Mouse (Mus musculus) thymus, postnatal 25 days (tissue): ENCODE measurements around the gene Rps19.
"Not testable (repeated sequence)": the region's sequence is repeated elsewhere in the genome, so short reads cannot be mapped to it uniquely, and the experiment has no call there.

Experiments used
- DNase-seq: peaks from one replicate; pipeline ENCODE4 v3.0.0; 2022

Gene Rps19

DNA sequence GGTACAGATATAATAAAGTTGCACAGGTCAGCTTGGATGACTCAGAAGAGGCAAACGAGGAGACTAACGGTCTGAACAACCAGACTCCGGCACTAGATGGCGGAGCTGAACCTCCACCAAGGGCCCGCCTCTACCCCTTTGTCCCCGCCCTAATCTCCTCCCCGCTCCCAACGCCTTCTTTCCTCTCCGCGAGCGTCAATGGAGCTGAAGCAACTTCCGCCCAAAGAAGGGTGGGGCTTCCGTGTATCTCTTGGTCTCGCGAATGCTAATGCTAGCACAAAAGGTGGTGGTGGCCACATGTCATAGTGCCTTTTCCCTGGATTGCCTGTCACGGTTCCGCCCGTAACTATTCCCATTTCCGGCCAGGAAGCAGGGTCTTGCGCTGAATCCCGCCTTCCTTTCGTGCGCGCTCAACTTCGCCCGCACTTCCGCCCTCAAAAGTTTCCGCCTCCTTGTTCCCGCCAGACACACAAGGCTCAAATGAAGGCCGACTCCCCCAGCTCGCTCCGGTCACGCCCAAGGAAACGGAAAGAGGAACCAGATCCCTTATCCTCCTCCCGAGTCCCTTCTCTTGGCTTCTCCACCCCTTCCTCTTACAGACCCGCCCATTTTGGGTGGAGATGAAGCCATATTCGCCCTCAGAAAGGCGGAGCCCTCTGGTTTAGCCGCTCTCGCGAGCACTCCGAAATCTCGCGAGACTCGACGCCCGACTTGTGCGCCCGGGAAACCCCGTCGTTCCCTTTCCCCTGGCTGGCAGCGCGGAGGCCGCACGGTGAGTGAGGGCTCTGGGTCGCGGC is at the start of gene Rps19:
Gene Rps19, plus strand, starts transcription at position 476 of the 797 bp plus-strand sequence.
- peak; percentile 96 for DNase-seq

DNA sequence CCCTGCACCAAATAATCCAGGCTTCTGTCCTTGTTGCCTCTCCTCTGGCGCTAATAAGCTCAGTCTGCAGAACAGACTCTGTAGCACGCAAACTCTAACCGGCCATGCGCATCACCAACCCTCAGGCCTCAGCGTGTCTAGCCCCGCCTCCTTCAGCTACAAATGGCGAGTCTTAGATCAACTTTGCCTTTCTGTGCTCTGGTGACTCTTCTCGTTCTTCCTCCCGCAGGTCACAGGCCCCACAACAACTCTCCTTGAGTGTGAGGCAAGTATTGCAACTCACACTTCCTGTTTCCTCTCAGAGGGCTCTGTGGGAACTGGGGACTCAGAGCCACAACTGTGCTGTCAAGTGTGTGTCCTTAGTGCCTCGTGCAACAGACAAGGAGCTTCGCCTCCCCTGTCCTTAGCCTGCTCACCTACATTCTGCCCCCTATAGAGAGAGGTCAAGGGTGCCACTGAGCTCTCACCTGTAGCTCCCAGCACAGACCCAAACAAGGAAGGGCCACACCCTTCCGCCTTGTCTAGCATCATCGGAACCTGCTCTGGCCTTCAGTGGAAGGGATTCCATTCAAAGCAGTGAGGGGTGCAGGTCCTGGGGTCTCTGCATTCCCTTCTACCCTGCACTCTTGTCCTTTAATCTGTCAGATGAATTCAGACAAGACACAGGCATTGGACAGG is 45.3 kb upstream of the Rps19 start:
- peak; percentile 17 for DNase-seq

DNA sequence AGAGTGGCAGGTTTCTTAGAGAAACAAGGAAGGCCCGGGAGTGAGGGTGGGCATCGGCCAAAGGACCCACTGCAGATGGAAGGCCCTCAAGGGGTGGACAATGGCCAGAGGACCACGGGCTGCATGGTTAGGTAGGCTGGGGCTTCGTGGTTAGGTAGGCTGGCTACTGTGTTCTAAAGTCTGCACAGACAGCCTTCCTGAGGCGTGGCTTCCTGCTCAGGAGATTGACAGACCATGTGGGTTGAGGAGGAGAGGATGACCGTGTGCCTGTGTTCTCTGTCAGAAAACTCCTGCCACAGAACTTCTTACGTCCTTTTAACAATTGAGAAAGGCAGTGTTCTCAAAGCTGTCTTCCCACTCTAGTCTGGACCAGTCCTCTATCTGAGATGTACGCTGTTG is 44.8 kb upstream of the Rps19 start:
- DNase-seq, result peak; percentile 24

DNA sequence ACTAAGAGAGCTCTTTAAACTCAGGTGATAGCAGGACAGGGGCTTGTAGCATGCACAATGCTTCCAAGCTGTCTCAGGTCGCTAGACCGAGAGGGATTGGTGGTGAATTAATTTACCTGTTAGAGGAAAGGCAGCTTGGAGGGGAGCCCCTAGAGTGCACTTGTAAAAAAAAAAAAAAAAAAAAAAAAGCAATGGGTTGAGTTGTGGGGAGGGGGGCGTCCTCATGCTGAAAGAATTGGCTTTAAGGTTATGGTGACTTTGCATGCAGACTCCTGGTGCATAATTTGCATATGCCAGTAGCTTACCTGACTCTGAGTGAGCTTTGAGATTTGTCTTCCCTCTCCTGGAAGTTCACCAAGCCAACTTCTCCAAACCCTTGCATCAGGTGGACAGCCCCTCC is 43.8 kb upstream of the Rps19 start:
- no peak for DNase-seq

DNA sequence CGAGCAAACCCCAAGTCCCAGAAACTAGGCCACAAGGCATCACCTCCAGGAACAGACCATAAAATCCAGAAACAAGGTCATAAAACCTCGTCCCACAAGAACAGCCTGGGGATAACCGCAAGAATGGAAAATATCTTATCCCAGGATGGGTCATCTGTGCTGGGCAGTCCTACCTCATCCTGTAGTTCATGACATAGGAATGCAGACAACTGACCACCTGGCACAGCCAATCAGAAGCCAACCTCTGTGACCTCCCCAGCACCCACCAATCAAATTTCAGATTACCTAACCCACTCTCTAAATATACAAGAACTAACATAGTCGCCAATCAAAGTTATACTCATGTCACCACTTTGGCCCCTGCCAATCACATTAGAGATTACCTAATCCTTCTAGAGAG is 43.2 kb upstream of the Rps19 start:
- DNase-seq, result no peak

DNA sequence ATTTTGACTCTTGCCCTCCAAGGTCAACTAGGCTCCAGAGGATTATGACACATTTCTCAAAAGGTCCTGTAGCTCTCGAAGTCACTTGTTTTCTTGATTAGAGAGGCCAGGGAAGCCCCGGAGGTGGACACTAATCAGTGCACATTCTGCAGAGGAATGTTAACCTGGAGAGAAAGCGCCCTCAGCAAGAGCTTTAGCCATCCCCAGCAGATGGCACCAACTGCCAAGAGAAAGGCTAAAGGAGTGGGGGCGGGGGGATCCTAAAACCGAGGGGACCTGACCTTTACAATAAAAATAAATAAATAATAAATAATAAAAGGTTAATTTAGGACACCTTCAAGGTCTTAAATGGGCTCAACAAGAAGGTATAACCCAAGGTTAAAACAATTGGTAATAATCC is 40.0 kb upstream of the Rps19 start:
- no peak for DNase-seq

DNA sequence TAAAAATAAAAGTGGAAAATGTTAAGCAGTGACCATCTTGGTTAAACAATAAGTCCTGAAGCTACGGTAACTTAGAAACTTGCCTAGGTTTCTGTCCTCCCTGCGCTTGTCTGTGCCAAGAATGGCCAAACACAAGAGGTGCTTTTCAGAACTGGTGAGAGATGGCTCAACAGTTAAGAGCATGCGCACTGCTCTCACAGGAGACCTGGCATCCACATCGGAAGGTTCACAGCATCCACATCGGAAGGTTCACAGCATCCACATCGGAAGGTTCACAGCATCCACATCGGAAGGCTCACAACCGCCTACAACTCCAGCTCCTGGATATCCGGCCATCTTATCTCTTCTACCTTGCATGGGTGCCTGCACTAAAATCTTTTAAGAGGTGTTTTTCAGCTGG is 39.0 kb upstream of the Rps19 start:
- no peak for DNase-seq

DNA sequence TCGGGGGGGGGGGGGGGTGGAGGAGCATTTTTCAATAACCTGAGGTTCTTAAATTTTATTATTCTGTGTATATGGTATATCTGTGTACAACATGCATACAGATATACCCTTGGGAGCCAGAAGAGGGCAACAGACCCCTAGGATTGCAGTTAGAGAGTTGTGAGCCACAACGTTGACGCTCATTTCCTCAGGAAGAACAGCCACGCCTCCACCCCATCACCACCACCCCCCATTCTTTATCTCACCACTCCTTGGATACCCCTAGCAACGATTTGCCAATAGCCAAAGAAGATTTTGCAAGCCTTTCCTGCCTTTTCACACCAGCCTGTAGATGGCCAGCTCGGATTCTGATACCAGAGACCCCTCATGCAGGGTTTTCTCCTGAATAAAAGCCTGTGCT is 38.5 kb upstream of the Rps19 start:
- DNase-seq, result no peak

DNA sequence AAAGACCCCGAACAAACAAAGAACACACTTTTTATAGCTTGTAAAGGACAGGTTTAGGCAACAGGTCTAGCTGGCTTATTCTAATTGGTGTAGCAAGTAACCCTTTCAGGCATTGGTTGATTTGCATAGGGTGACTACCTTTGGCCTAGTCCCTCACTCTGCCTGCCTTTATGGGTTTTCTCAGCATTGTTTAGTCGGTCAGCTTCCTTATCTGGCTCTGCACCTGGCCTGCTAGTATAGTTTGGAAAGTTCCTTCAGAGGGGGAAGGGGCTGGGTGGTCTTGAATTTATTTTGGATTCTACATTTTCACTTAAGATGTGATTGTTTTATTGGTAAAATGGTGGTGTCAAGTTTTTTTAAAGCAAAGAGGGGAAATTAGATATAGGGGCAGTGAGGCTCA is 37.6 kb upstream of the Rps19 start:
- not testable (repeated sequence) for DNase-seq

DNA sequence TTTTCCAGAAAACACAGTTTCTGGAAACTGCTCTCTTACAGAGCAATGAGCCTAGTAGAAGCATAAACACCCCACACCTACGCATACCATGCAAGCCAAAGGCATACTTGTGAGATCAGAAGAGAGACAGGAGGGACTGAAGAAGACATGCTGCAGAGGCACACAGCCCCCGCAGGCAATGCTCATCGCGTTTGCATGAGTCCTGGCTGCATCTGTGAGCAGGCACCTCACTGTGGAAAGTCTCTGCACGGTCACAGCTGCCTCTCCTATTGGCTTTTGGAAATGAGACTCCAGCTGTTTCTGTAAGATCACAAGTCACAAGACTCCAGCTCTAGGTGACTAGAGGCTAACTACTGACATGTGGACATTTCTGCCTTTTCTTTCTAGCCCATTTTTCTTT is 34.0 kb upstream of the Rps19 start:
- DNase-seq, result no peak

DNA sequence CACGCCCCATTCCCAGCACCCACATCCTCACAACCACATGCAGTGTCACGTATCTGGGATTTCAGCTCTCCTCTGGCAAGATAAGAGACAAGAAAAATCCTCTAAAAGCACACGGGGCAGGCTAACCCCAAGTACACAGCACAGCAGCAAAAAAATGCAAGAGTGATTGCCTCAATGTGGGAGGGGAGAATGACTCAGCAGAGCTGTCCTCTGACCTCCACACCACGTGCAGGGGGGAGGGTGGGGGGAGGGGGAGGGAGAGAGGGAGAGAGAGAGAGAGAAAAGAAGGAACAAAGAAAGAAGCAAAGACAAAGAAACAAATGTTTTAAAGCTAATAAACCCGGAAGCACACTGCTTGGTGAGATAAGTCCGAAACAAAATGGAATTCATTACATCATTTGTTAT is 33.3 kb upstream of the Rps19 start:
- no peak for DNase-seq

DNA sequence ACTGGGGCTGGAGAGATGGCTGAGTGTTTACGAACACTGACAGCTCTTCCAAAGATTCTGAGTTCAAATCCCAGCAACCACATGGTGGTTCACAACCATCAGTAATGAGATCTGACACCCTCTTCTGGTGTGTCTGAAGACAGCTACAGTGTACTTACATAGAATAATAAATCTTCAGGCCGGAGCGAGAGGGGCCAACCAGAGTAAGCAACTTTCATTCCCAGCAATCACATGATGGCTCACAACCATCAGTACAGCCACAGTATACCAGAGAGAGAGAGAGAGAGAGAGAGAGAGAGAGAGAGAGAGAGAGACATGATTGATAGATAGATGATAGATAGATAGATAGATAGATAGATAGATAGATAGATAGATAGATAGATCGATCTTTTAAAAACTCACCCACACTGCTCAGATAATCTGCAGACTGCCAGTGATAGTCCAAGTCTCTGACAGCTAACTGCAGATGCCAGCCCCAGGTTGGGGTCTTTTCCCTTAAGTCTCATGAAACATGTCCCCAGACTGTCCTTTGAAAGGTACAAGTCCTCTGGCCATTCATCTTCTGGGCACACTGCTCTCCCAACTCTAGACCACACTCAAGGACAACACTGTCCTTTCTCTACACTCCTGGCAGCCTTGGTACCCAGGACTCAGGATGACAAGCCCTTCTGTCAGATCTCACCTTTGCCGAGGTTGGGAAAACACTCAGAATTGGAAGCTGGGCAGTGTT is 32.4 kb upstream of the Rps19 start:
- no peak for DNase-seq

DNA sequence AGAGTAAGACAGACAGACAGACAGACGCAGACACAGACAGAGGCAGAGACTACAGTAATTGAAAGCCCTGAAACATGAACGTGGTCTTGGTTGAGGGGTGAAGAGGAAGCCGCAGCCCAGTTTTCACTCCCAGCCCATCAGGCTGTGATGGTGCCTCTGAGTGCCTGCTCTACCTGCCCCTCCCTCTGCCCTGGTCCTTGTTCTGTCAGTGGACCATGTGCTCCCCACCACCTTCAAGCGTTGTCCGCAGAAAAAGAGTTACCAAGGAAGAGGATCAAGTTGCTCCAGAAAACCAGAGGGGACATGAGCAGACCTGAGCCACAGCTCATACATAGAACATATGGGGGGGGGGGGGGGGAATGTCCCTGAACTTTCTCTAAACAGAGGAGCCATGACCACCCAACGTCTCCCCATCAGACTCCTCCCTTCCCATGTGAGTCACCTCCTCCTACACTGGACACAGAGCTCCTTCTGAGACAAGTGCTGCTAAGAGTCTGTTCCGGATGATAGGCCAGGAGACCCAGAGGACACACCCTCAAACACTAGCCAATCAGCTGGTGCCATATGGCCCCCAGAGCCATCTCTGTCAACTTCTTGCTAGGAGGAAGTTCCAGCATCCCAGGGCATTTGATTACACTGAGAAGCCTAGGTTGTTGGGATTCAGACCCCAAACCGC is 31.5 kb upstream of the Rps19 start:
- no peak for DNase-seq

DNA sequence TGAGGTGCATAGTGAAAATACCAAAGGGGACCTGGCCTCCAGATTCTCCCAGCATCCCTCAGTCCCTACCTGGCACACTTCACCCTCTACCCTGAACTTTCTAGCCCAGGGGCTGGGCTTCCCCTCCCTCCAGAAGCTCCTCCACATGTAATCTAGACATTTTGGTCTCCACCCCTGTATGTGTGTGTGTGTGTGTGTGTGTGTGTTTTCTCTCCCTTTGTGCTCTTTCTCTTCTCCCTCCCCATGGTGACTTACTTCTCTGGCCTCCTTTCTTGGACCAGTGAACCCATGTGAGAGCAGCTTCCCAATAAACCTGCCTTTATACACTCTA is 31.0 kb upstream of the Rps19 start:
- no peak for DNase-seq

DNA sequence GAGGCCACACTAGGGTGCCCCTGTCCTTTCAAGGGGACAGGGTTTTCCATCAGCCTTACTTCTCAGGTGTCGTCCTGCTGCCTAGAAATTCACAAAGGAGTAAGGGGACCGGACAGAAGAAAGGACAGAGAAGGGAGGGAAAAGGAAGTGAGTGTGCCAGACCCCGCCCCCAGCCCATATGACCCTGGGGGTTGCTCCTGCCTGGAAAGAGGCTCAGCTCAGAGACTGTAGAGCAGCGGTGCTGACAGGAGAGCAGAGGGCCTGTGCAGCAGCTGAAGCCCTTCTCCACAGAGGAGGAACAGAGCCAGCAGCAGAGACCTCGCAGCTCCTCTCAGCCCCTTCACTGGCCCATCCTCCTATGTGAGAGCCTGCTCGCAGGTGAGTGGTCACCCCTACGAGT is 30.5 kb upstream of the Rps19 start:
- DNase-seq, result no peak

DNA sequence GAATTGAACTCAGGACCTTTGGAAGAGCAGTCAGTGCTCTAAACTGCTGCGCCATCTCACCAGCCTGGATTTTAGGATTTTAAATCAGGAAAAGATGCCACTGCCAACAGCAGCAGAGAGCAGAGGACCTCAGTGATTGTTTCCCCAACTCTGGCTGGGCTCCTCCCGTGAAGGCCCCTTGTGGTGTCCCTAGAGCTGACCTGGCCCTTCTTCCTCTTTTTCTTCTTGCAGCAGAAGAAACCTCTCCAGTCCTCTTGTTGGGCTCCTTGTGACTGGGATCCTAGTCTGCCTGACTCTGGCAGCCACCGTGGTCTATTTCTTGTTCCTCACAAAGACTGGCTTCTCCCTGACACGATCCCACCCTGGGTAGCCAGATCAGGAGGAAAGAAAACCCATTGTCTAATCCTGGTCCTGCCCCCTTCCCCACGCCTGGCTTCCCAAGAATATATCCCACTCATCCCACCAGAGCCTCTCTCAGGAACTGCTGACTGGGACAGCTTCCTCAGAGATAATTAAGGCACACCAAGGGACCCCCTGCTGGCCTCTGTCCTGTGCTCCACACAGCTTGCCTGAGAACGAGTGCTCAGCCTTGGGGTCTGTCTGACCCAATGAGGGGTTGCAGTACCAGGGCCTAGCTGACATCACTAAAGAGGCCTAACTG is 27.6 kb upstream of the Rps19 start:
- no peak for DNase-seq

DNA sequence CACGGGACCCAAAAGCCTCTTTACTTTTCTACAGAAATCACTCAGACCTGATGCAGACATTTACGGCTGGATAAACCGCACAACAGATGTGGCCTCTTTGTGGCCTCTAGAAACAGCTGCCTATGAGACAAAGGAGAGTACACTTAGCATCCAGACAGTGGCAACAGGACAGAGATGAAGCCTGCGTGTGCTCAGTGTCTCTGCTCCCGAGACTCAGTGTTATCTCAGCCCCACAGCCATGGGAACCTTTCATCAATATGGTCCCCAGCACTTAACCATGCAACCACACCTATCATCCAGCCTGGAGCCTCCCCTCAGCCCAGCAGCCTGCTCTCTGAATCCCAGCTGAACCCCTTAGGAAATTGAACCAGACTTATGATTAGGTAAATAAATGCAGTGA is 24.9 kb upstream of the Rps19 start:
- DNase-seq, result no peak

DNA sequence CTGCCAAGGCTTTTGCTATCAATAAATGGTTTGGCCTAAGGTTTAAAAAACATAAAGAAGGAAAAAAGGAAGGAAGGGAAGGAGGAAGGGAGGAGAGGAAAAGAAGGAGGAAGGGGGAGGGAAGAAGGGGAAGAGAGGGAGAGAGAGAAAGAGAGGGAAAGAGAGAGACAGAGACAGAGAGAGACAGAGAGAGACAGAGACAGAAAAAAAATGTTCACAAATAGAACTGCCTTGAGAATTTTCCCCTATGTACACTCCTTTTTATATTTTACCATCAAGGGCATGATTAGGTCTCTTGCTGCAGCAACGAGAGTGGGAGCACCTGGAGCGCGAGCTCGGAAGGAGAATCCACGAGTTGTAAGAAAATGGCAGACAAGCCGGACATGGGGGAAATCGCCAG is 22.3 kb upstream of the Rps19 start, which contains the start of gene Gm9844:
Gene Gm9844, plus strand, starts transcription at position 301 of the 400 bp plus-strand sequence.
- DNase-seq, result no peak

DNA sequence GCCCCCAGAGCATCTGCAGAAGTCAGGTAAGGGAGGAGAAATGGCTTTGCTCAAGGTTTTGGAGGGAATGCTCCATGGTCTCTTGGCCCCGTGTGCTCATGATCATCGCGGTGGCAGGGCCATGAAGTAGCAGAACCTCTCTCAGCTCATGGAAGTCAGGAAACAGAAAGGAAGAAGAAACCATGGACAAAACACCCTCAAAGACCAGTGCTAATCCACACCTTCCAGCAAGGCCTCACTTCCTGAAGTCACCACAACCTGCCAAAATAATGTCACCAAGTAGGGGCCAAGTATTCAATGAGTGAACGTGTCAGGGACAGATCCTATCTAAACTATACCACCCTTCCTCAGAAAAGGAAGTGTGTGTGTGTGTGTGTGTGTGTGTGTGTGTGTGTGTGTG is 21.3 kb upstream of the Rps19 start:
- no peak for DNase-seq

DNA sequence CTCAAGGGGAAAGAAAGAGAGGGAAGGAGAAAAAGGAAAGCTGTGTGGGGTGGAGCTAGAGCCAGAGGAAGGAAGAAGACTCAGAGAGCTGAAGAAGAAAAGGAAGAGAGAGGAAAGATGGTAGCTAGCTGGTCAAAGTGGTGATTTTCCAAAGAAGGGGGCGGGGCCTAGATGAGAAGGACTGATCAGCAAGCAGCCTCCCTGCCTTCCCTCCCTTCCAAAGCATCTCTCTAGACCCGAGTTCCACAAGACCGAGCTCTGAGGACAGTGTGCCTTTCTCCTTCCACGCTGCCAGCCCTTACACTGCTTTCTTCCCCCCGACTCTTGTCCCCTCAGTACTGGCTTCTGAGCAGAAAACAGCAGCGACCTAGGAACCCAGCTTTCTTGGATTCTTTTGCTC is 20.0 kb upstream of the Rps19 start:
- DNase-seq, result no peak

DNA sequence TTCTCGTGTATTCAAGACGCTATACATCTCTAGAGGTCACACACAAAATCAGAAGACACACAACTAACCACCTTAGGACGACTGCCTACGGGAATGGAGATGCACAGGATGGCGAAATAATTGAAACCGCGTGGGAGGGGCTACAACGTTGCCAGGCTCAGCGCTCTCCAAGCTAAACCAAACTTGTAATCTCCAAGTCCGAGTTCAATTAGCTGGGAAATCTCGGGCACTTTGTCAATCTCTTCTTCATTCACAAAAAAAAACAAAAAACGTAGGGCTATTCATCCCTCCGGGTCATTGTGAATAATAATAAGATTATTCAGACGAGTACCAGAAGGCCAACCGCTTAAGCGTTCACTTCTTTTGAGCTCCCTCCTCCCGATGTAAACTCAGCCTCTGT is 15.1 kb upstream of the Rps19 start:
- no peak for DNase-seq

DNA sequence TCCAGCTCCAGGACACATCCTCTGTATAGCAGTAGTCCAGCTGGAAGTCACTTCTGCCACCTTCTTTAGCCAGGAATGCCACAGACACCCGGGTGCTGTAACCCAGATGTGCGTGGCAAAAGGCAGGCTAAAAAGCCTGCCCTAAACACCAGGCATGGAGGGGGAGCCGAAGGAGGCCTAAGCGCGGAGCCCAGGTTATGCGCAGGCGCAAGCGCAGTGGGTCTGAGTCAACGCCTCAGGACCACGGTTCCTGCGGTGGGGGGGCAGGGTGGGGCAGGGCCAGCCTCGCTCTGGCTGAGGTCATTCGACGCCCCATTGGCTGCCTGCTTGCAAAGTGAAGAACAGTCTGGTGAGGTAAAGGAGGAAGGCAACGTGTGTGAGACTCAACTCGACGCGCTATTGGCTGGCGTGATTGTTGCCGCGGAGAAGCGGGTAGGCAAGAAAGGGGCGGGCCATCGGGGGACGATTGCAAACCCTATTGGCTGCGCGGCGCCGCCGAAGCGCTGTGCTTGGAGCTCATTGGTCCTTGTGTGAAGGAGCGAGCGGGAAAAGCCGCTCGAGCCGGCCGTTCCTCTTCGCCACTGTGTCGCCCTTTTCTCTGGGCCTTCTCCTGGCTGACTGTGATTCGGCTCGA is 14.5 kb upstream of the Rps19 start, which contains the start of the genes Lypd4 and Dmrtc2:
Gene Lypd4, minus strand, starts transcription at position 410 of the 634 bp plus-strand sequence.
Gene Dmrtc2, plus strand, starts transcription at position 526 of the 634 bp plus-strand sequence.
- DNase-seq, result no peak
